Mouse (Mus musculus) thymus, postnatal 25 days (tissue): ENCODE measurements around the gene Fbxo27.
A peak's percentile ranks its signal among the peaks of the same experiment; 100 is the strongest.
"Not testable (repeated sequence)": the region's sequence is repeated elsewhere in the genome, so short reads cannot be mapped to it uniquely, and the experiment has no call there.

Source experiments
- DNase-seq: peaks from one replicate; pipeline ENCODE4 v3.0.0; 2022

The Fbxo27 gene

DNA sequence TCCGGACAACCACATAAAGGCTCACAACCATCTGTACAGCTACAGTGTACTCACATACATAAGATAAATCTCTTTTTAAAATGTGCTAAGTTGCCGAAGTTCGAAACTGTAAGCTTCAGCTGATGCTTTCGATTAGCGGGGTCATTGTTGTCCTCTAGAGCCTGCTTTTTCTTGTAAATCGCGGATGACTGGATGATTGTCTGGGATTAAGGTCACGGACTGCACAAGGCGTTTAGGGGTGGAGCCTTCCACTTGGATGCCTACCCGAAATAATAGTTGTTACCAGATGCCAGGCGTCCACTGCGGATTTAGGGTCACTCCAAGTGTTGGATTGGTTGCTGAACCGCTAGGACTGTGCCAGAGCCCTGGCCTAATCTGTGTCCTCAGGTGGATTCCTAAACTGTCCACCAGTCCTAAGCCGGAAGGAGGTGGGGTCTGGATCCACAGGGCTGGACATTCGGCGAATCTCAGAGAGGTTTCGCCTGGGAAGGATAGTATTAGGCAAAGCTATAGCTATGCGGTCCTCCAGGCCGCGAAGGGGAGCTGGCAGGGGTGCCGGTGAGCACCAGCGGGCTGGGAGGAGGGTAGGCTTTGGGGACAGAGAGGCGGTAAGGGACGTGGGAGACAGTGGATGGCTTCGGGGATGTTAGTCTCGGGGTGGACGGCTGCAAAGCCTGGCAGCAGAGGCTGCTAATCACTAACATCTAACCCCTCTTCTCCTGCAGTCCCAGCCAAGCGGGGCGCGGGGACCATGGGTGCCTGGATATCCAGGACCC lies at the start of gene Fbxo27:
Gene Fbxo27, plus strand, starts transcription at position 305 of the 776 bp plus-strand sequence.
- no peak for DNase-seq

DNA sequence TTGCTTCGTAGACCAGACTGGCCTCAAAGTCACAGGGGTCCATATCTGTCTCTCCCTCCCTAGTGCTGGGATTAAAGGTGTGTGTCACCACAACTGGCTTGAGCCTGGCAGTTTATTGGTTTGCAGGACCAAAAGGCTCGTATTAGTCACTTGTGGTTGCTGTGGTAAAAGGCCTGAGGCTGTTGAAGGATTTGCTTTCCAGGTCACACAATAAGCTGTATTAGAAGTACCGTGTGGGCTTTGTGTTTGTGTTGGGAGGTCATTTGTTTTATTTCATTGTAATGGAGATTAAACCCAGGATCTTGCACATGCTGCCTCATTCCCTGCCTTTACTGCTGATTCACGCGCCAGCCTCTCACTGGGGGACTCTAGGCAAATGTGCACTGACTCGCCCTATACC lies 47.3 kb upstream of the Fbxo27 start:
- DNase-seq = no peak

DNA sequence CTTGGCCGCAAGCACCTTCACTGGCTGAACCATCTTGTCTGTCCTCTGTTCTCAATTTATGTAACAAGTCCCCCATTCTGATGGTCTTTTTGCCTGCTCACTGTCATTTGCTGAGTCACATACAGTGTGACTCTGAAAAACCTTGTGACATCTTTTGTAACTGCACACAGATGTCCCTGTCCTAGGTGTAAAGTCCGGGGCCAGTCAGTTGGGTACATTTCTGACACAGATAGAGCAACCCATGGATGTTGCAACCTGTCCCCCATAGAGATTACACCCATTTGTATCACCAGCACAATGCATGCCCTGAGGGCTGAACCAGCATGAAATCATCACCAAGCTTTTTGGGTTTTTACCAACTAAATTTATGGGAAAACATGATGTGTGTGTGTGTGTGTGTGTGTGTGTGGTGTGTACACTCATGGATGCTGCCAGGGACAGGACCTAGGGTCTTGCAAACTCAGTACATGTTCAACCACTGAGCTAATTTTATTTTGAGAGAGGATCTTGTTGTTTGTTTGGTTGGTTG lies 46.6 kb upstream of the Fbxo27 start:
- DNase-seq = no peak

GRCm38 (mm10) chr7:28647016-28647415 lies 45.6 kb upstream of the Fbxo27 start:
- peak; percentile 28 for DNase-seq

DNA sequence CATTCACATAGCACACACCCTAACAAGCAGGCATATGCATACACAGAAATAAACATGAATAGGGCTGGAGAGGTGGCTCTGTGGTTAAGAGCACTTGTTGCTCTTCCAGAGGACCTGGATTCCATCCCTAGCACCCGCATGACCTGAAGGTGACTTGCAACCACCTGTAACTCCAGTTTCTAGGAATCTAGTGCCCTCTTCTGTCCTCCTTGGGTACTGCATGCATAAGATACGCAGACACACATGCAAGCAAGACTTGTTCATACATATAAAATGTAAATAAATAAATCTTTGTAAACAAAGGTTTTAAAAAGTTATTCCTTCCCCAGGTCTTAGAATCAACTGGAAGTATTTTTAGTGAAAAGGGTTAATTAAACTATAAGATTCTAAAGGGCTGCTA lies 41.5 kb upstream of the Fbxo27 start:
- peak; percentile 22 for DNase-seq

DNA sequence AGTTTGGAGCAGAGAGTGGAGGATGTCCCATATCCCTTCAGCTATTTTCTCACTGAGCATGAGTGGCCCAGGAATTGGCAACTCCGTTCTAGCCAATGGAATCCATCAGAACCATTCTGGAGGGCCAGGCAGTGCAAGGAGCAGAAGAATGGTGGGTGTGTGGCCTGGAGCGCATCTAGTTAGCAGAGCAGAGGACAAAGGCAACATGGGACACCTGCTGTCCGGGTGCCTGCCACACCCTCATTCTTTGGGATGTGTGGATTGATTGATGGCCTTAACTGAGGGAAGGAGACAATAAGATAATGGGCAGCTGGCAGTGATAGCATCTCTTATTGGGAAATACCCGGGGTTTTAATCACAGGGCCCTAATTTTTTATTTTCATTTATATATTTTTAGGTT lies 36.2 kb upstream of the Fbxo27 start:
- no peak for DNase-seq

DNA sequence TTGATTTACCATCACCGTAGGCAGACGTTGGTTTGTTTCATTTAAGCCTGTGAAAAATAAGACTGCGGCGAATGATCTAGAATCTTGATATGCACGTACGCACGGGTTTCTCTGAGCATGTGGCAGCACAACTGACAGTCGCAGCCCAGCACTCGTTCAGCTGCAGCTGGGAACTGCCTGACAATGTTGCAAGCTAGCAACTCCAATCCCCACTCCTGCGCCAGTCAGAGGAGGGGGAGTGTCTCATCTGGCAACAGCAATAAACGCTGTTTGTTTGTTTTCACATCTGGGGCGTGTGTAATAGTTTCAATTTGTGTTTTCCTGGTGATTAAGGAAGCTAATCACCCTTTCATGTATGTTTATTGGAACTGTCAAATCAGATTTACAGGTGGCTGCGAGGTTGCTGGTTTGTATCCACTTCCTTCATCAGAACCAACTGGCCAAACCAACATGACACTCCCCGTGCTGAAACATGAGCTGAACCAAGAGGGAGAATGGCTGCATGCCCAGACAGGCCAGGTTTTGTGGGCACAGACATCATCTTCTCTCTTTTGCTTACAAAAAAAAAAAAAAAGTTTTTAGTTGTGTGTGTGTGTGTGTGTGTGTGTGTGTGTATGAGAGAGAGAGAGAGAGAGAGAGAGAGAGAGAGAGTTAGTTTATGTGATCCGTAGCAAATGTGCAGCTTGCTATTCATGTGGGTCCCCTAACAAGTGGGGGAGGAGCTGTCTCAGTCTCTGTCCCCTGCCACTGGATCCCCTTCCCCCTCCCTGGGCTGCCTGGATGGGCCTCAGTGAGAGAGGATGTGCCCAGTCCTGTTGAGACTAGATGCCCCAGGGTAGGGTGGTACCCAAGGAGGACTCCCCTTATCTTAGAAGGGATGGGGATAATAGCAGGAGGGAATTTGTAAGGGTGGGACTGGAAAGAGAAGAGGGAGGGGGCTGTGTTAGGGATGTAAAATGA lies 26.7 kb upstream of the Fbxo27 start:
- peak; percentile 42 for DNase-seq

- DNase-seq = peak; percentile 56
Measured at GRCm38 (mm10) chr7:28671172-28671571, 21.5 kb upstream of the Fbxo27 start.

DNA sequence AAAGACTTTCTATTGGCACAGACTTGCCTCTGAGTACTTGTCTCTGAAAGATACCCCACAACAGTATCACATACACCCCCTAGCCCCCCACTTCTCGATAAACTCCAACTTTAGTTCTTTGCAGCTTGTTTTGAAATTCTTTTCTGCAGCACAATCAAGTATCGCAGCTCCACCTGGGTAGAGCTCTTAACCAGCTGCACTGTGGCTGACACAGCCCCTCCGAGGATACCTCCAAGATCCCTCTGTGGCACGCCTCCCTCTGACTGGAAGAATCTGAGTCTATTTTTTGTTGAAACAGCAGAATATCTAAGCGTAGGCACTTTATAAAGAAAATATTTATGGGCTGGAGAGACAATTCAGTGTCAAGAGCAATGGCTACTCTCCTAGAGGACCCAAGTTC lies 20.4 kb upstream of the Fbxo27 start:
- DNase-seq = peak; percentile 19

DNA sequence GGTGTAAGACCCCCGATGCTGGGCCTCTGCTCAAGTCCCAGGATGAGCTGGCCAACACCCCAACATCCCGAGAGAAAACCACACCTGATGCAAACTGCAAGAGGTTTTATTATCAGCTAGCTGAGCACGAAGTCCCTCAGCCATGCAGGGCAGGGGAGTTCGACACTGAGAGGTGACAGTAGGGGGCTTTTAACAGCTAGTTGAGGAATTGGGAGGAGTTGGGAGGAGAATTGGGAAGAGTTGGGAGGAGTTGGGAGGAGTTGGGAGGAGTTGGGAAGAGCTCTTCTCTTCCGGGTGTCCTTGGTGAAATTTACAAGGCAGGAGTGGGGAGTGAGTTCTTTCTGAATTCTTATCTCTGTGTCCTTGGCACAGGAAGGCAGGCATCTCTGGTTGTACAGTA lies 19.9 kb upstream of the Fbxo27 start:
- not testable (repeated sequence) for DNase-seq

- DNase-seq = no peak
Measured at GRCm38 (mm10) chr7:28674994-28675393, 17.7 kb upstream of the Fbxo27 start.

DNA sequence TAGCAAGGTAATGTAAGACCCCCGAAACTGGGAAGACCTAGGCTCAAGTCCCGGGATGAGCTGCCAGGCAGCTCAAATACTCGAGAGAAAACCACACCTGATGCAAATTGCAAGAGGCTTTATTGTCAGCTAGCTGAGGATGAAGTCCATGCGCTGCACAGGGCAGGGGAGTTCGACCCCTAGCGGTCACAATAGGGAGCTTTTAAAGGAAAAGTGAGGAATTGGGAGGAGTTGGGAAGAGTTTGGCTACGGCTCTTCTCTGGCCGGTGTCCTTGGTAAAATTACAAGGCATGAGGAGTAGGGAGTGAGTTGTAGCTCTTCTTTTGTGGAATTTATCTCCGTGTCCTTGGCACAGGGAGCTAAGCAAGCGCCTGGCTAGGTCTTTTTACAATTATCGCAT lies 16.9 kb upstream of the Fbxo27 start:
- DNase-seq = no peak

DNA sequence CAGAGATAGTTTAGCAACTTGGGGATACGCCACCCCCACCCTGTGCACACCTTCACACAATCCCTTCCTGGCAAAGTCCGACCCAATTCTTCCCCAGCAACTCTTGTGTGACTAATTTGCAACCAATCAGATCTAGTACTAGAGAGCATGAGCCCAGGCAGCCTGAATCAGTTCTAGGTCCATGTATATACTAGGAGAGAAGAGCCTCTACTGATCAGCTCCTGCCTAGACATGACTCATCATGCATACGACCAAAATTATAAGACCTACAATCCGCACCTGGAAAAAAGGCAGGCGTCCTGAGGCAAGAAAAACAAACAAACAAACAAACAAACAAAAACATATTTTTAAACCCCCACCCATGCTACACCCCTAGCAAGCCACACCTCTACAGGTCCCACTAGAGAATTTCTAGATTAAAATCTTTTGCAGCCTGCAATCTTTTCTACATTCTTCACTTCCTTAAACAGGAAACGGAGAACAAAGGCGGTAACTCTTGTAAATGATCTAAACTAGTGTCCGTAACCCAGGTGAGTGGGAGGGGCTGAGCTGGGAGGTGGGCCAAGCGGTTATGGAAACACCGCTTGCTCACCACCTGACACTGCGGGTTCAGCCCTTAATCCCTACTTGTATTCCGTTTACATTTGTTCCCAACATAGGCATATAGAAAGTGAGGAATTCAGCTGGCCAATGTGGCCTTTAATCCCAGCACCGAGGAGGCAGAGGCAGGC lies 15.7 kb upstream of the Fbxo27 start:
- DNase-seq = peak; percentile 33

DNA sequence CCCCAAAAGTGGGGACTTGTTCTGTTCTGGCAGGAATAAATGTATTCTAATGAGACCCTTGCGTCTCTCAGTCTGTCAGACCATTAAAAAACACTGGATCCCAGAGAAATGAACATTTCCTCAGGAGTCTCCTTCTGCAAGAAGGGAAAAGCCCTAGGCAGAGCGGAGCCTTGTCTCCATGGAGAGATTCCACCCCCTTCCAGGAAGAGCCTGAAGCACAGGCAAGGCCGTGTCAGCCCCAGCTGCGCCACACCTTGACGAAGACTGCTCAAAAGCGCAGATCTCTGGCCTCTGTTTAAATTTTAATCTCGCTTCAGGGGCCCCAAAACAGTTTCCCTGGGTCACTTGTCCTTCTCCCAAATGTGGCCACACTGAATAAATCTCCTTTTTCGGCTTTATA lies 15.0 kb upstream of the Fbxo27 start:
- DNase-seq = no peak

DNA sequence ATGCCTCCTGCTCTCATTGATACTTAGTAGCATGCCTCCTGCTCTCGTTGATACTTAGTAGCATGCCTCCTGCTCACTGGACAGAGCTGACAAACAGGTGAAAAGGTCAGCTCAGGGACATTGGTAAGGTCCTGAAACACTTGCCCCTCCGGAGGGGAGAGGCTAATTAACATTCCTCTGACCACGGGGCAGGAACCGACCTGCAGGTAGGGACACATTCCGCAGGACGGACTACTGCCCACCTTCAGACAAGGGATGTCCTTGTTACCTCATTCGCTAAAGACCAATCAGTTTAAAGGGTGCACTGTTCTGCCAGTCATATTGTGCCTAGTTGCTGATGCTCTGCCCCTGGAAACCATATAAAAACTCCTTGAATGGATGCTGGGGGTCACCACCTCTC lies 1.6 kb upstream of the Fbxo27 start:
- DNase-seq = no peak

DNA sequence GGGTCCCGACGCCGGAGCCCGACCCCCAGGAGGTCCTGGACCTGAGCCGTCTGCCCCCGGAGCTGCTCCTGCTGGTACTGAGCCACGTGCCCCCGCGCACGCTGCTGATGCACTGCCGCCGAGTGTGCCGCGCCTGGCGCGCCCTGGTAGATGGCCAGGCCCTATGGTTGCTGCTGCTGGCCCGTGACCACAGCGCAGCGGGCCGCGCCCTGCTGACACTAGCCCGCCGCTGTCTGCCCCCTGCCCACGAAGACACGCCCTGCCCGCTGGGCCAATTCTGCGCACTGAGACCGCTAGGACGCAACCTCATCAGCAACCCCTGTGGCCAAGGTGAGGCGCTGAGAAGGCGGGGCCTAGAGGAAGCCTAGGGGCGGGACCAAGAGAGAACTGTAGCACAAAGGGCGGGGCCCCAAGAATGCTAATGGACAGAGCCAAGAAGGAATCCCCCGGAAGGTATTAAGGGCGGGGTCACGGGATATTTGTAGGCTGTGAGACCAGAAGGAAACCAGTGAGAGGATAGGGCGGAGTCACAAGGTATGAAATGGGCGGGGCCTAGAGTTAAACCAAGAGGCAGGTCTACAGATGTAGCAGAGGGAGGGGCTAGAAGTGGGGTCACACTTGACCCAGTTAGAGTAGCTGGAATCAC lies 795 bp downstream of the Fbxo27 start:
- DNase-seq = peak; percentile 90

- peak; percentile 45 for DNase-seq
Measured at GRCm38 (mm10) chr7:28694423-28694822, 1.8 kb downstream of the Fbxo27 start.

DNA sequence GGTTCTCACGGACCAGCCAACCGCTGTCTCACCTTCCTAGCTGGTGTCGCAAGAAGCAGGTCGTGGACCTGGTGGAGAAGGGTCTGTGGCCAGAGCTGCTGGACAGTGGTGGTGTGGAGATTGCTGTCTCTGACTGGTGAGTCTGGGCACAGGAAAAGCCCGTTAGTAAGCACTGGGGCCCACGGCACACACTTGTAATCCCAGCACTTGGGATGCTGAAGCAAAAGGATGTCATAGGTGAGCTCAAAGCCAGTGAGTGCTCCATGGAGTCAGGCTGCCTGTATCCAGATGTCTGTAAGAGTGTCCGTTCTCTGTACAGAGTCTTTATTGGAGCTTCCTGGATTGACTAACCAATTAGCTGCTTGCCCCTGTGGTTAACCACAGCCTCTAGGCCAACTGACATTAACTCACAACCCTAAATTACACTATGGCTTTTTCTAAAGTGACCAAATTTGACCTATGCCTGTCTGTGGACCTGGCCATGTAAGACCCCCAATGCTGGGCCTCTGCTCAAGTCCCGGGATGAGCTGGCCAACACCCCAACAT lies 2.4 kb downstream of the Fbxo27 start:
- no peak for DNase-seq

DNA sequence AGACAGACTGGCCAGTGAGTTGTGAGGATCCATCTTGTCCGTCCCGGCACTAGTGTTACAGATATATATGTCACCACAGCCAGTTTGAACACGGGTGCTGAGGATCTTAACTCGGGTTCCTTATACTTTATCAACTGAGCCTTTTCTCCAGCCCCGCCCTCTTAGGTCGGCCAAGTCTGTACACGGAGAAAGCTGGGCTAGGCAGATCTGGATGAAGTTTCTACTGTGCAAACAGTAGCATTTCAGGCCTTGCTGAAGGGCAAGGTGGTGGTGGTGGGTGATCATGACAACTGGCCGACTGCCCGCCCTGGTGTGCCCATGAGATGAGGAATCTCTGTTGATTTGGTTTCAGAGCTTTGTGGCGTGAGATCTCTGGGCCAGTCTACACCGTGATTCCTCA lies 4.6 kb downstream of the Fbxo27 start:
- no peak for DNase-seq

- DNase-seq = no peak
Measured at GRCm38 (mm10) chr7:28700269-28700668, 7.6 kb downstream of the Fbxo27 start.

- DNase-seq = not testable (repeated sequence)
Measured at GRCm38 (mm10) chr7:28701306-28701705, 8.7 kb downstream of the Fbxo27 start.

DNA sequence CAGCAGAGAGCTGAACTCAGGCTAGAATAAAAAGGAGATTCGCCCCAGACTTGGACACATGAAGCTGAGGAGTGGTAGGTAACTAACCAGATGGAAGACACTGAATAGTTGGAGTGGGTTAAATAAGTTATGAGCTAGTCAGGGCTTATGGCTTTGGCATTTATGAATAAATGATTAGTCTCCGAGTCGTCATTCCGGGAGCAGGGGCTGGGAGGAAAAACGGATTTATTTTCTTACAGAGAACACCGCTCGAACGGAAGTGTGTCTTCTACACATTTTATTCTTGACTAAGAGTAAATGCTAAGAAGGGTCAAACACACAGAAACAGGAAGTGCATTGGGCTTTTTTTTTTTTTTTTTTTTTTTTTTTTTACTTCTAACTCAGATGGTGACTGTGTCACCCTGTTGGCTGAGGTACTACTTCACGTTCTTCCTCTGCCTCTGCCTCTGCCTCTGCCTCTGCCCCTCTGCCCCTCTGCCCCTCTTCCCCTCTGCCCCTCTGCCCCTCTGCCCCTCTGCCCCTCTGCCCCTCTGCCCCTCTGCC lies 10.0 kb downstream of the Fbxo27 start:
- no peak for DNase-seq
